Mouse (Mus musculus): ENCODE data around the gene Fgfr2. TPM values are rescaled to one million over a fixed set of nuclear protein-coding genes. Genes with fewer than 3 reads are reported as not detected.

Fgfr2 gene
- total RNA-seq, 2 experiments from 2014 or later, result 35.8 to 40.8 TPM

DNA sequence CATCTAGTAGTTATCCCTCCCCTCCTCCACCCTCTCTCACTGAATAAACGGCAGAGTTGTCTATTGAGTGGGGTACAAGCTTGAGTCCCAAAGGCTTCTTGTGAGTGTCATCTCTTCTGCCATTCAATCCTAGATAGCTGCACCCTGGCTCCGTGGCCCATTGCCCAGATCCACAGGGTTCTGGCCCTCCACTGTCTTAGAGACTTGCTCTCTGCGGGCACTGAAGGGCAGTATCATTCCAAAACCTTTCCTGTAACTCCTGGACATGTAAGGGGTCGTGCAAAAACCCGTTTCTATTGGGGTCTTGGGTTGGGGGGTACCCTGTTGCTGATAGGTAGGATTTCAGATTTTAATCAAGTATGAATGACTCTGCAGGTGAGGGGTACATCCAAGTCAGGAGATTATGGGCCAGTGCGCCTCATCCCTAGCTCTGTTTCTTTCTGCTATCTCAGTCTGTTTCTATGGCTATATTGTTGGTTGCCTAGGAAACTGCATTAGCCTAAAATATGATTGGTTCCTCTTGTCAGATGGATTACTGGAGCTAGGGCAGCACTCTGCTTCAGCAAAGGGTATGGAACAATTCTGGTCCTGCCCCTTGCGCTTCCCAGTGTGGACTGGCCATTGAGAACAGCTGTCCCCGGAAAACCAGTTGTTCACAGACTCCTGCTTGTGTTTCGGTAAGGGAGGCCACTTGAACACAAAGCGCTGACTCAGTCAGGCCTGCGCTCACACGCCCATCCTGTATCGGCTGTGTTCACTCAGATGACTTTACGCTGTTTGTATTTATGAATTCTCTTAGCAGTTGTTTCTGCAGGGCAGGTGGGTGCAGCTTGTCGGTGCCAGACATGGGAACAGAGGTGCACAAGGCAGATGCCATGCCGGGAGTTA is 2426.6 kb downstream of the Fgfr2 start:
- DNase-seq, result peak; percentile 57
- intact Hi-C loops (cut with DNase I), result no loop called here

DNA sequence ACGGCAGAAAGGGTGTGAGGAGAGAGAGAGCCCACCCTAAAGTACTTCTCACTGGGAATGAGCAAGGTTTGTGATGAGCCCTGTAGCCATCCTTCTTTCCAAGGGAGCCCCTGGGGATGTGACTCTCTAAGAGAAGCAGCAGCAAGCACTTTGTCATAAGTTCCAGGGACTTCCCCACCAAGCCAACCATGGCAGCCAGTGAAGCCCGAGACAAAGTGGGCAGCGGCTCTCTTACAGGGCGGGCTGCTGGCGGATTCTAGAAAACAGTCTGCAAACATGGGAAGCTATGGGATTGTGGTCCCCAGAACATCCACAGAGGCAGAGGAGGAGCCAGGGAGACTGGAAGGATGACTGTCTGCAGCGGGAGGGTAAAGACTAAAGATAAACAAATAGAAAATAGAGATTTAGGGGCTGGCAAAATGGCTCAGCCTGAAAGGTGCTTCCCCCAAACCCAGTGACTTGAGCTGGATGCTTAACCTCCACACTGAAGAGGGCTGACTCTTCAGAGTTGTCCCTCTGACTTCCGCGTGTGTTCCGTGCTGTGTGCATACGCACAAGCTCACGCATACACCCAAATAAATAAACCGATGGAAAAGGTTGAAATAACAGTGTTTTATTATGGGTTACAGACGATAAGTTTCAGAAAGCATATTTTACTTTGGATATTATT is 2427.3 kb downstream of the Fgfr2 start:
- no peak for DNase-seq
- intact Hi-C loops (cut with DNase I), result no loop called here

DNA sequence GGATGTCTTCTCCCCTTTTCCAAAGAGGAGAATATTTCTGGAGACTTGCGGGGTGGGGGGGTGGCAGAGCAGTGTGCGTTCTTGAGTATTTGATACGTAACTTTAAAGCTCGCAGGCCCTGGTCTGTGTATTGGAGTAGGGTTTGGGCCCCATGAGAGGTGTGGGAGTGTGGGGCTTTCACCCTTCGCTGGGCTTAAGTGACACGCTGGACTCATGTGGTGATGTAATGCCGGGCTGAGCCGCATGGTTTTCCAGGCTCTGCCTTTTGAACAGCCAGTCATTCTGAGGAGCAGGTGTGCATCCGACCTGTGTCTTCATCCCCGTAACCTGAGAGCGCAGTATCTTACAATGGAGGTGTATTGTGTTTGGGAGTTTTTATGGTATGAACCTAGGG is 2429.4 kb downstream of the Fgfr2 start:
- DNase-seq, result peak; percentile 45
- intact Hi-C loops (cut with DNase I), result loop anchor here (5.0 kb wide), 1 partner anchor 39 kb away; no protein-coding TSS in a partner anchor

DNA sequence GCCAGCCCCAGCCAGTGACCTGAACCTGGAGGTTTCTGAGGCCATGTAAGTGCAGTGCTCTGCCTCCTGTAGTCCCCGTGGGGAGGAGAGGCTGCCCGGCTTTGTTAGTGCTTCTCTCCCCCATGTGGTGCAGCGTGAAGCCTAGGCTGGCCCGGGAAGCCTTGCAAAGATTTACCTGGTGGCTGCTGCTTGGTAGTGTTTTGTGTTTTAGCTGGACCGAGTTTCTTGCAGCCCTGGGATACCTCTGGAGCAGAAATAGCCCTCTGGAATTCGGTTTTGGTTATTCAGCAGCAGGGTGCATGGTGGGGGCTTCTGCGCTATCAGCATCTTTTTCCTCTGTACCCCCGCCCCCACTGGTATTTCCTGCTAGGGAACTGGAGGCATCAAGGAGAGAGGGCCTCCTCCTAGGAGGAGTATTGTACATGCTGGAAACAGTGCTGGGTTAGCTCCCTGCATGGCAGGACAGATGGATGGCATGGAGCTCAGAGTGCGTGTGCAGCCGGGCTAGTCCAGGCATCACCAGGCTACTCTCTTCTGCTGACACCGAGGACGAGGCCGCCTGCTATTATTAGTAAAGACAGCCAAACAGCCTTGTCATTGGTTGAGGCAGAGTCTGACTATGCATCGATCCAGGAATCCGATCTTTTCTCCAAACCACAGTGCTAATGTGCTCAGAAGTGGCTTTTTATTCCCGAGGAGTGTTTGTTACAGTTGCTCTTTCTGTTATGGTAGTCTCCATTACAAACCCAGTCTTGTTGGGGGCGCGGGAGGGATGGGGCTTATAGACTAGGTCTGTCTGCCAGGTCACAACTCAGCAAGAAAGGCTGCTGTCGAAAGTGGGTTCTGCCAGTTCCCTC is 2430.0 kb downstream of the Fgfr2 start:
- peak; percentile 45 for DNase-seq
- intact Hi-C loops (cut with DNase I), result loop anchor here (5.0 kb wide), 1 partner anchor 39 kb away; no protein-coding TSS in a partner anchor

DNA sequence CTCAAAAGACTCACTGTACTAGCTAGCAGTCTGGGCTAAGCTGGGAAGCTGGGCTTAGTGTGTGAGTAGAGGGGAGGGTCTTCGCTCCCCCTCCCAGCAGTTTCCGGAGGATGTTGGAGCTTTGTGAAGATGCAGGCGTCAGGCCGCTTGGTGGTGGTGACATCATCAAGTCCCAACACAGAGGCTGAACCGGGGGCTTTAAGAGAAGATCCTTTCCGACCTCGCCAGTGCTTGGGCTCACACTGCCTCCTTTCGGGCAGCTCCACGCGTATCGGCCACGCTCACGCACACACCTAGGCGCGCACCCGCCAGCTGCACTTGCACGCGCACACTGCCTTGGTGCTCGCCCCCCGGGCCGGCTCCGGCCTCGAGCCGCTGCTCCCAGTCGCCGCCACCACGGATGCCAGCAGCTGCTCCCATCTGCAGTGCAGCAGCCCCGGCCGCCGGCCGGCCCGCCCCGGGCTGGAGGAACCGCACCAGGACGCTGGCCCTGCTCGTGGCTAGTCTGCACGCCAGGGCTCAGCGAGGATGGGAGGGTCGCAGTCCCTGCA is 2430.7 kb downstream of the Fgfr2 start:
- intact Hi-C loops (cut with DNase I), result loop anchor here (5.0 kb wide), 1 partner anchor 40 kb away; no protein-coding TSS in a partner anchor
- peak; percentile 88 for DNase-seq

DNA sequence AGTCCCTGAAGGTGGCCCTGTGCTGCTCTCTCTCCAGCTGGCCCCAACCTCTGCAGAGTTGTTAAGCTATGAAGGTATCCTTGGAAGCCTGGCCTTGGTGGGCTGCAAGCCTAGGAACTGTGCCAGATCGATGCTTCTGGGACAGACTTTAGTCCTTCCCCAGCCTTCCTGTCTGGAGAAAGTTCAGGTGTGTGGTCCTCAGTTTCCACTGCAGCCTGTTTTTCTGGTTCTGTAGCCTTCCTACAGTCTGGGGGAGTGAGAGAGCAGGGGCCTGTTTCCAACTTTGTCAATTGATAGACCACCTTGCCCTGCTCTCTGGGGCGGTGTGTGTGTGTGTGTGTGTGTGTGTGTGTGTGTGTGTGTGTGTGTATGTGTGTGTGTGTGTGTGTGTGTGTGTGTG is 2431.2 kb downstream of the Fgfr2 start:
- no peak for DNase-seq
- intact Hi-C loops (cut with DNase I), result loop anchor here (5.0 kb wide), 1 partner anchor 40 kb away; no protein-coding TSS in a partner anchor

DNA sequence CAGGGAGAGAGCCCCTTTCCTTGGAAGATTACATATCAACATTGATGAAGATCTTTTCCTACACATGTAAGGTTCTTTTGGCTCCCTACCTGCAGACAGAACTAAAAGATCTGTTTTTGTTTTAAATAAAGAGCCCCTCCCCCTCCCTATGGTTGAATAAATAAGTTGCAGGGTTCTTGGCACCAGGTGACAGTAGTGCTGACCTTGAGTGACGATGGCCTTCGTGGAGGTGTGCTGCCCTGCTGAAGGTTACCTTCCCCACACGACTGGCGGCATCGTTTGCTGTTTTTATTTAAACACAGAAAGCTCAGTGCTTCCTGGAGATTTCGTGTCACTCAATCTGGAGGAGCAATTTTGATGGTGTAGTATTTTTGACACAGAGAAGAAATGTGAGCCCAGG is 2432.3 kb downstream of the Fgfr2 start:
- DNase-seq, result no peak
- intact Hi-C loops (cut with DNase I), result loop anchor here (5.0 kb wide), 1 partner anchor 41 kb away; no protein-coding TSS in a partner anchor

DNA sequence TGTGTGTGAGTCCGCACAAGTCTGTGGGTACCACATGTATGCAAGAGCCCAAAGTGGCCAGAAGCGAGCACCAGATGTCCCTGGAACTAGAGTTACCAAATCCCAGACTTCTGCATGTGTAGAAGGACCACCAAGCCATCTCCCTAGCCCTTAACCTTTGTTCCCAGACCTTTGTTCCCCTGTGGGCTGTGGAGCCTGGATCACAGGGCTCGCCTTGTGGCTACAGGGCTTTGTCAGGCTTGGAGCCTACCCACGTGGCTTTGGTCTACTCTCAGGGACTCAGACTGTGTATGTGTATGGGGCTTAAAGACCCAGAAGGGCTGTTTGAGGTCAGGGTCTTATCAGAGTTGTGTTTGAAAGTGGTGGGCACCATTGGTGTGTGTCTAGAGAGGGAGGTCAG is 2434.5 kb downstream of the Fgfr2 start:
- intact Hi-C loops (cut with DNase I), result no loop called here
- no peak for DNase-seq

DNA sequence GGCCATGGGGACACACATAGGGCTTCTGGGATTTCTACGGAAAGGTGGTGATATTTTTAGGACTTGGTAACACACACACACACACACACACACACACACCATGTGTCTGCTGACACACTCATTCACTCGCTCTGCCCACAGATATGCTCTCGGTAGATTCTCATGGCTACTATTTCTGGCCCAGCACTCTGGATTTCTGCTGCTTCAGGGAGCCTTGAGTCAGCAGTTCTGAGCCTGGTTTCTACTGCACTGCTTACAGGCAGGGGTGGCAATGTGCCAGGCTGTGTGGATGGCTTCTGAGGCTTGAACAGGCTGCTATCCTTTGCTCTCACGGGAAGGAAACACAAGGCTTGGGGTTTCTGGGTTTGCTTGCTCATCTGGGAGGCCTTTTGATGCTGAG is 2441.4 kb downstream of the Fgfr2 start:
- intact Hi-C loops (cut with DNase I), result no loop called here
- DNase-seq, result peak; percentile 59

DNA sequence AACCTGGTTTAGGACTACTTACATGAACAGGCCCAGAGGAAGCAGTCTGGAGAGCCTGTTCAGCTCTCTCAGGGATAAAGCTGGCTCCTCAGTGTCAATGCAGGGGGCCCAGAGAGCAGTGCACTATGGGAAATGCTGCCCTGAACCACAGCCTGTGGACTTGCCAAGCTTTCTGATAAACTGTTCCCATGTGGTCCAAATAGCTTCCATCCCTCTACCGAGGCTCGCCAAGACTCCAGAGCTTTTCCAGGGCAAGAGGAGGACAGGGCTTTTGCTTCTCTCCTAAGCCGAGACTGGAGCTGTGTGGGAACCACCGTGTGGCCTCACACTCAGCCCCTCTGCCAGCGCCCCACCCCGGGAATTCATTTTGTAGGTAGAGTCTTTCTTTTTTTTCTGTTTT is 2444.7 kb downstream of the Fgfr2 start:
- DNase-seq, result no peak
- intact Hi-C loops (cut with DNase I), result no loop called here

DNA sequence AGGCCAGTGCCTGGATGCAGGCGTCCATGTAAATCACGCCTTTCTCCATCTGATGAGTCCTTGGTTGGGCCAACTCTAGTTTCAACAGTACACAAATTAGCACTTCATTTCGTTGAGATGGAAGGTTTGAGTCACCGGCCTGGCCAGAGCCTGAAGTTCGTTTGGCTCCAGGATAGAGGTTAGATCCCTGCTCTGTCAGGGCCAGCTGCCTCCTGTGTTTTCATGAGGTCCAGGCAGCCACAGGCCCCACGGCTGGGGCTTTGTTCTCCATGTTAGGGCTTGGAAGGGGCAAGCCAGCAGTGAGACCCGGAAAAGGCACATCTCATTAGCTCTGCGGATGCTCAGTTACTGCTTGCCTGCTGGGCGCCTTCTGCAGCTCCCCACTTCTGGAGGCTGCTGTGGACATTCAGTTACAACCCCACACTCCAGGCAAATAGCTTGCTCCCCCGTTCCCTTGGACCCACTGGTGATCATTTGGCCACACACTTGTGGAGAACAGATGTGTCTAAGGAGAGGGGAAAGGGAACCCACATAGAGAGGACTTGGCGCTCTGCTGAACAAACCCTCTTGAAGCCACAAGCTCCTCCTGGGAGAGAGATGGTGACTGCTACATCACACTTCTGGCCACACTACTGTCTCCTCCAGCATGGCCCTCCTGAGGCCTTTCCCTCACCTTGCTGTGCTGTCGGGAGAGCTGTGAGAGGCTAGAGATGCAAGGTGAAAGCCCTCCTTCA is 2445.4 kb downstream of the Fgfr2 start:
- intact Hi-C loops (cut with DNase I), result no loop called here

DNA sequence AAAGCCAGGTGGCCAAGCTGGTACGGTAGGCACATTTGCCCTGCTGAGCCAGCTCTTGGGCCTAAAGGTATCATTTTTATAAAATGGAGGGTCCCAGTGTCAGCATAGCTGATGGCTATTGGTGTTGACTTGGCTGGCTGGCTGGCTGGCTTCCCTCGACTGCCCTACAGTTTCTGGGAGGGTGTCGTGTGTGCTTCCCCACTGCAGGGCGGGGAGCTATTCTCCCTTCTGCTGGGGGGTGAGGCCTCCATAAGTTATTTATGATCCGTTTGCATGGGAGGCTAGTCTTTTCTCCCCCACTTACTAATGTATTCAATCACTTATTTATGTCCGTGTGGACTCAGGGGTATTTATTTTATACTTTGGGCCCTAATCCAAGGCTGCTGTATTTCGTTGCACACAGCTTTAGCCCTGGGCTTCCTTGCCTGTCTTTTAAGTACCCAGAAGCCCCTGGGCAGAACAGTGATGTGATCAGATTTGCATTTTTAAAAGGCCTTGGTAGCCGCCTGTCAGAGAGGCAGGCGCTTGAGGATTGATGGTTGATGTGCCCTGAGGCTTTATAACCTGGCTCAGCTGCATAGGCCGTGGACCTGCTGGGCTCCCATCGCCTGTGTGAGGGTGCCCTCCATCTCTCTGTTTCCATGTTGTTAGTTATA is 2446.1 kb downstream of the Fgfr2 start:
- intact Hi-C loops (cut with DNase I), result no loop called here
- DNase-seq, result no peak

More for the DNA sequence above, 2445.4 kb downstream of the Fgfr2 start:
- DNase-seq, result no peak

DNA sequence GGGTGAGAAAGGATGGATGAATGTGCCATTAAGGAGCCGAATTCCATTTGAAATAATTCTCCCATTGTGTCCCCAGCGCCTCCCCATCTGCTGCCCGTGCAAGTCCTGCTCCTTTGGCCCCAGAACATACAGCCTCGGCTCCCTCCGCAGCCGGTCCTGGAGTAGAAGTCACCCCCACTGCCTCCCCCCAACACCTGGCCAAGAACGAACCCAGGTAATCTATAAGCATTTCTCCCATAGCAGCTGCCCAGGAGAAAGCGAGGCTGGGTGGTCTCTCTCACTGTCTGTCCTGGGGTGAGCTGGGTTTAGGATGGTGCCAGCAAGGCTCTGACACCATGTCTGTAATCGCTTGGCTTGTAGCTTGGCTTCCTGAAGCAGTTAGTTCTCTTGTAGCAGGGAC is 2448.6 kb downstream of the Fgfr2 start:
- DNase-seq, result no peak
- intact Hi-C loops (cut with DNase I), result no loop called here

DNA sequence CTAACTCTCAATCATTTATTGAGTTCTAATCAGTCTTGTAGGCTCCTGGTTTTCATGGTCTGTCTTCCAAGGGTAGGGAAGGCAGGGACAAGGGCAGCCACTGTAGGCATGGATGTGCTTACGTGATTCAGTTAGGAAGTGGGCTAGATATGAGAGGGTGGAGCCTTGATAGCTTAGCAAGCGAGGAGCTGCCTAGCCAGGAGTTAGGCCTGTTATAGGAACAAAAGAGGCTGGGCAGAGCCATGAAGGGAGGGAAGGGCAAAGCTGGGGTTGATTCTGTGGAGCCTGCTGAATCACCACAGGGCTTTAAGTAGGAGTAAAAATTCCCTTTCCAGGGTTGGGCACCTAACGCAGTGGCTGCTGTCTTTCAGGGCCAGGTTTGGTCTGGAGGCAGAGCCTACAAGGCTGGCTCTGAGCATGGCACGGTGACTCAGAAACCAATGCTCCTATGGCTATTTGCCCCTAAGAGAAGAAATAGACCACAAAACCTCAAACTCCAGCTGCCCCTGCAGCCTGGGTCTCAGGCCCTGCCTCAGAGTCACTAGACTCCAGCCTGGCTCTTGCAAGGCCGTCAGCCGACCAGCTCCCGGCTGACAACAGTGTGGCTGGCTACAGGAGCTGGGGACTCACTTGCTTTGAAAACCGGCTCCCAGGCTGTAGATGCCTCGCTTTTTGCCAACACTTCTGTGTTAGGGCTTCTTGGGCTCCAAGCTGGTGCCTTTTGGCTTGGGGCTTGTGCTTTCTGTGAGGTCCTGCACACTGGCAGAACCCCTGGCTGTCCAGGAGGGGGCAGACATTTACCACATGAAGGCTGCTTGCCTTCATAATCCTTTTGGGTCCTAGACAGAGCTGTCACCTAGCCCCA is 2449.7 kb downstream of the Fgfr2 start:
- DNase-seq, result peak; percentile 72
- intact Hi-C loops (cut with DNase I), result no loop called here

DNA sequence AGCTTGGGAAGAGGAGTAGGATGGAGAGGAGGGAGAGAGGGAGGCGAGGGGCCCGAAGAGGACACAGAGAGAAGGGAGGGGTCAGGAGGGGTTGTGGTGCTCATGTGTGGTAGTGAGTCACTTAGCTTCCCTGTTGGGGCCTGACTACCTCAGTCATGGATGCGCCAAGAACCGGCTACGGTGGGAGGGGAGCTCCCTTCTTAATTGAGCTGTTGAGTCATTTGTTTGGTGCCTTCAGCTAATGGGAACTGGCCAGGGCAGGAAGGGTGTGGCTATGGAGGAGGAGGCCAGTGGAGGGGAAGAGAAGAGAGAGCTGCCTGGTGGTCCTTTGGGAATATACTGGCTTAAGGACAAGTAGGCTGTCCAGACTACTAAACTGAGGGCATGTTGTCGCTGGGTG is 2451.8 kb downstream of the Fgfr2 start:
- DNase-seq, result no peak

DNA sequence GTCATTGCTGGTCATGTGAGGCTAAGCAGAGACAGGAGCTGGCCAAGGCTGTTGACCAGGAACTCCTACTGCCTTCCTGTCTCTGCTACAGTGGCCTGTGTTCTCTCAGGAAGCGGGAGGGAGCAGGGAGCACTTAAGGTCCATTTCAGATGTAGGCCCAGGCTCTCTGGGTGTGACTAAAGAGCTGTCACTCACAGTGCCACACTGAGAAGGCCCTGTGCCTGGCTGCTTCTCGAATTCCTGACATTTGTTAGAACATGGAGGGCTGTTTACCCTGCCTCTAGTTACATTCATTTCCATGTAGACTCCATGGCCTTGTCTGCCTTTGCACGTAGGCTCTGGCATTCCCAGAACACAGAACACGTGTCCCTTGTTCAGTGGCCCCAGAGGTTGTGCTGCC is 2452.8 kb downstream of the Fgfr2 start:
- intact Hi-C loops (cut with DNase I), result no loop called here
- no peak for DNase-seq

More for the DNA sequence above, 2451.8 kb downstream of the Fgfr2 start:
- intact Hi-C loops (cut with DNase I), result no loop called here

DNA sequence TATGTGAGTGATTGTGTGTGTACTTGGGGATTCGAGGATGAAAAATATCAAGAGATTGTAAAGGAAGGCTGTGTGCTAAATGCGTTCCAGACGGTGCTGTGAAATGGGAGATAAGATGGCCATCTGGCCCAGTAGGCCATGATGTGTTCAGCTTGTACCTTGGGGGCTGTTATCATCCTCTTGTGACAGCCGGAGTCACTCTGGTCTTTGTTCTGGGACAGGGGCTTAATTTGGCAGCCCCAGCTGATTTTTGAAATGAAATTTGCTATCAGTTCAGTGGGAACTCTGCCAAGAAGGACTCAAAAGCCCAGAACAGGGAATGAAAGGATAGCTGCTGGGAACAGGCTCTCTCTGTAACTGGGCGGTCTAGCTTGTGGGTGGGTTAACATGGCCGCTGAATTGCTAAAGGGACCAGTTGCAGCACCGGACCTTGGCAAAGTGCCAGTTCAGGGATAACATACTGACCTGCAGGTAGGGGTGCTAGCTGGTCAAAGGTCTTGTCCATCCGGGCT is 2453.7 kb downstream of the Fgfr2 start:
- DNase-seq, result peak; percentile 55
- intact Hi-C loops (cut with DNase I), result no loop called here

DNA sequence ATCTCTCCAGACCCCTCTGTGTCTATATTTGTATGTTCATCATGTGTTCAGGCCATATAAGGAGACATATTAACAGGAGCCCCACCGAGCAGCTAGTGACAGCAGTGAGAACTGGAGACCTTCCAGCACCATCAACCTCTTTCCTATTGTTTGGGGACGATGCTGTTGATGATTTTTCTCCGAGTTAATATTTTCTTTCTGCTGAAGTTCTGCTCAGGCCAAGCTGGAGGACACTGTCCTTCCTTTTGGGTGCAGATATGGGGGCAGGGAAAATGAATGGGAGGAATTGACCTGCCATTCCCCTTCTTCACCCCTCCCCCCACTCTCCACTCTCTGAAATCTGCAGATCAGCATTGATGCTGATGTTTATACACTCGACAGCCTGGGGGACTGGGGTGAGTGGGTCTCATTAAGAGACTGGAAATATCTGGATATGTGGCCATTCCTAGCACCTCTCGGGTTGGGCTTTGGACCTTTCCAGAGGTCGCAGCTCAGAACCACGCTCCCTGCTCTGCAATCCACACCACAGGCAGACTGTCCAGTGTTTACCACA is 2454.3 kb downstream of the Fgfr2 start:
- intact Hi-C loops (cut with DNase I), result no loop called here
- peak; percentile 51 for DNase-seq

All from left cerebral cortex, postnatal 4 days (tissue).